Mouse (Mus musculus): ENCODE data around the gene Wdr66. TPM values are rescaled to one million over a fixed set of nuclear protein-coding genes. Genes with fewer than 3 reads are reported as not detected.

Gene Wdr66
- polyA plus RNA-seq, 1 experiment from 2014 or later: 0.40 TPM

- DNase-seq (ENCODE audit: low spot score) (no peak), ATAC-seq (replicated peaks; ENCODE audit: low FRiP score) (no peak)
- Histone ChIP-seq H3K36me3 (ENCODE audit: control insufficient read depth, insufficient read depth, low read length) (no peaks in the 10 kb centered on the region), H3K27ac (ENCODE audit: low read depth, low read length) (no peak overlapping the region), H3K27me3 (replicated peaks; ENCODE audit: control insufficient read depth, insufficient read depth, low read length) (no peaks in the 10 kb centered on the region), H3K9ac (ENCODE audit: low read depth, low read length) (no peak overlapping the region), H3K4me2 (no peak overlapping the region), H3K4me1 (replicated peaks; ENCODE audit: control insufficient read depth, insufficient read depth, low read length) (no peaks in the 10 kb centered on the region), H3K4me3 (ENCODE audit: low read depth, low read length) (no peak overlapping the region), H3K9me3 (ENCODE audit: control insufficient read depth, low read length) (no peaks in the 10 kb centered on the region)
- WGBS: 79% methylated on average over 8 of the region's 8 CpGs
Observed at GRCm38 (mm10) chr5:123327686-123328085, 75.8 kb downstream of the Wdr66 start.

DNA sequence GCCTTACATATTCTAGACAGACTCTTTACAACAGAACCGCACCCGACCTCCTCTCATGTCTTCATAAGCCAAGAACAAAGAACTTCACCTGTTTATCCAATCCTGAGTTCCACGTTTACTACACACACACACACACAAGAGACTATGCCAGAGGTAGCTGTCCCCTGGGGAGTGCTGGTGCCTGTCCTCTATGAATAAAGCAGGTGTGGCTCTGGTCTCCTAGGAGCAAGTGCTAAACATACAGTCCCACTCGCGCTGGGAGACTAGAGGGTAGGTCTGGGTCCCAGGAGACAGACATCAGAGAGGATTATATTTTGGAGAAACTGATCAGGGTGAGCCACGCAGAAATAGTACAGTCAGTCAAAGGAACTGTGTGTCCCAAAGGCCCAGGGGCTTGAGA lies 81.7 kb downstream of the Wdr66 start:
- Histone ChIP-seq H3K4me2 (no peak overlapping the region), H3K9me3 (ENCODE audit: control insufficient read depth, low read length) (no peaks in the 10 kb centered on the region)
- 87% methylated on average over 6 of the region's 6 CpGs for WGBS

DNA sequence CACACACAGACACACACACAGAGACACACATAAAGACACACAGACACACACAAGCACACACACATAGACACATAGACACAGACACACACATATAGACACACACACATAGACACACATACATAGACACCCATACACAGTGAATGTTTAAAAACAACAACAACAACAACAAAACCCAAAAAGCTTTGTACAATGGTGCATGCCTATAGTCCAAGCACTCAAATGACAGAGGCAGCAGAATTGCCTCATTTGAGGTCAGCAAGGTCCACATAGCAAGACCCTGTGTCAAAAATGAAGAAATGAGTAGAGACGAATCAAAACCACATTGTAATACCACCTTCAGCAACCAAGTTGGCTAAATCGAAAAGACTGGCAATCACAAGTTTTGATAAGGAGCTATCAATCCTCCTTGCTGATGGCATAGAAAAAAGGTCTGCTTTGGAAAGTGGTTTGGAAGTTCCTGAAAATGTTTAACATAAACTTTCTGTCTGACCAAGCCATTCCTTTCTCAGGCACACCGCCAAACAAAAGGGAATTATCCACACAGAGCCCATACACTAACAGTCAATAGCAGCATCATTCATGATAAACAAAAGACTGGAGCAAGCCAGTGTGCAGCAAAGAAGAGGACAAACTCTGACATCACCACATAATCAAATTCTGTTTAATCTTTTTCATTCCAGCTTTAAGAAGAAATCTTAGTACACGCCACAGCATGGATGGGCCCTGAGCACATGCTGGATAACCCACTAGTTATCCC lies 84.5 kb downstream of the Wdr66 start:
- H3K36me3 ChIP-seq (ENCODE audit: control insufficient read depth, insufficient read depth, low read length): no peaks in the 10 kb centered on the region
- no peaks in the 10 kb centered on the region for H3K9me3 ChIP-seq (ENCODE audit: control insufficient read depth, low read length)
- DNase-seq (ENCODE audit: low spot score) (no peak), ATAC-seq (replicated peaks; ENCODE audit: low FRiP score) (no peak)
- no peak overlapping the region for H3K27ac ChIP-seq (ENCODE audit: low read depth, low read length)
- H3K9ac ChIP-seq (ENCODE audit: low read depth, low read length): no peak overlapping the region
- H3K4me3 ChIP-seq (ENCODE audit: low read depth, low read length): no peak overlapping the region
- no peaks in the 10 kb centered on the region for H3K4me1 ChIP-seq (replicated peaks; ENCODE audit: control insufficient read depth, insufficient read depth, low read length)
- no peaks in the 10 kb centered on the region for H3K27me3 ChIP-seq (replicated peaks; ENCODE audit: control insufficient read depth, insufficient read depth, low read length)
- WGBS: 77% methylated on average over 4 of the region's 4 CpGs
- no peak overlapping the region for H3K4me2 ChIP-seq

More for the DNA sequence above, 81.7 kb downstream of the Wdr66 start:
- Histone ChIP-seq H3K36me3 (ENCODE audit: control insufficient read depth, insufficient read depth, low read length) (no peaks in the 10 kb centered on the region), H3K4me1 (replicated peaks; ENCODE audit: control insufficient read depth, insufficient read depth, low read length) (no peaks in the 10 kb centered on the region), H3K9ac (ENCODE audit: low read depth, low read length) (no peak overlapping the region), H3K27me3 (replicated peaks; ENCODE audit: control insufficient read depth, insufficient read depth, low read length) (no peaks in the 10 kb centered on the region), H3K4me3 (ENCODE audit: low read depth, low read length) (no peak overlapping the region), H3K27ac (ENCODE audit: low read depth, low read length) (no peak overlapping the region)
- DNase-seq (ENCODE audit: low spot score): no peak
- ATAC-seq (replicated peaks; ENCODE audit: low FRiP score): no peak

- no peaks in the 10 kb centered on the region for H3K9me3 ChIP-seq (ENCODE audit: control insufficient read depth, low read length)
- H3K4me1 ChIP-seq (replicated peaks; ENCODE audit: control insufficient read depth, insufficient read depth, low read length): peaks cover 3% of the 10 kb centered on the region
- 63% methylated on average over 3 of the region's 3 CpGs for WGBS
- no peaks in the 10 kb centered on the region for H3K36me3 ChIP-seq (ENCODE audit: control insufficient read depth, insufficient read depth, low read length)
- no peak overlapping the region for H3K9ac ChIP-seq (ENCODE audit: low read depth, low read length)
- no peak overlapping the region for H3K4me3 ChIP-seq (ENCODE audit: low read depth, low read length)
- no peak for ATAC-seq (replicated peaks; ENCODE audit: low FRiP score)
- no peak overlapping the region for H3K27ac ChIP-seq (ENCODE audit: low read depth, low read length)
- H3K27me3 ChIP-seq (replicated peaks; ENCODE audit: control insufficient read depth, insufficient read depth, low read length): no peaks in the 10 kb centered on the region
- DNase-seq (ENCODE audit: low spot score): no peak
- no peak overlapping the region for H3K4me2 ChIP-seq
Observed at GRCm38 (mm10) chr5:123338463-123338862, 86.6 kb downstream of the Wdr66 start.

GRCm38 (mm10) chr5:123343707-123344627 lies 92.1 kb downstream of the Wdr66 start, which contains the start of gene Bcl7a:
Bcl7a (plus strand) TSS chr5:123343834.
- peak within 1 kb of the TSS; percentile 97 for H3K4me2 ChIP-seq
- peak within 1 kb of the TSS; percentile 97 for H3K9ac ChIP-seq (ENCODE audit: low read depth, low read length)
- ATAC-seq (replicated peaks; ENCODE audit: low FRiP score) (peak; percentile 88), DNase-seq (ENCODE audit: low spot score) (peak; percentile 90)
- under 1% methylated on average over 68 of the region's 69 CpGs for WGBS
- H3K27me3 ChIP-seq (replicated peaks; ENCODE audit: control insufficient read depth, insufficient read depth, low read length): no peaks in the 10 kb centered on the region
- peak within 1 kb of the TSS; percentile 97 for H3K27ac ChIP-seq (ENCODE audit: low read depth, low read length)
- H3K4me3 ChIP-seq (ENCODE audit: low read depth, low read length): peak within 1 kb of the TSS; percentile 97
- peaks cover 18% of the 10 kb centered on the region for H3K4me1 ChIP-seq (replicated peaks; ENCODE audit: control insufficient read depth, insufficient read depth, low read length)
- no peaks in the 10 kb centered on the region for H3K9me3 ChIP-seq (ENCODE audit: control insufficient read depth, low read length)
- H3K36me3 ChIP-seq (ENCODE audit: control insufficient read depth, insufficient read depth, low read length): no peaks in the 10 kb centered on the region

DNA sequence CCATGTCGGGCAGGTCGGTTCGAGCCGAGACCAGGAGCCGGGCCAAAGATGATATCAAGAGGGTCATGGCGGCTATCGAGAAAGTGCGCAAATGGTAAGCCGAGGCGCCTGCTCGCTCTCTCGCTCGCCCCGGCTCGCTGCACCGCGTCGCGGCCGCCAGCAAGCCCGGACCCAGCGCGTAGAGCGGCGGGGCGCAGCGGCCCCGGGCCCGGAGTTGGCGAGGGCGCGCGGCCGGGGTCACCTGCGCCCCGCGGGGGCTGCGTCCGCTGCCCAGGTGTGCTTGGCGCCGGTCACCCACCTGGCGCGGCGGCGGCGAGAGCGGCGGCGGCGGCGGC lies 92.7 kb downstream of the Wdr66 start:
- H3K9me3 ChIP-seq (ENCODE audit: control insufficient read depth, low read length): no peaks in the 10 kb centered on the region
- DNase-seq (ENCODE audit: low spot score): no peak
- H3K4me1 ChIP-seq (replicated peaks; ENCODE audit: control insufficient read depth, insufficient read depth, low read length): peaks cover 18% of the 10 kb centered on the region
- no peaks in the 10 kb centered on the region for H3K27me3 ChIP-seq (replicated peaks; ENCODE audit: control insufficient read depth, insufficient read depth, low read length)
- peak overlapping the region; percentile 97 for H3K4me3 ChIP-seq (ENCODE audit: low read depth, low read length)
- H3K9ac ChIP-seq (ENCODE audit: low read depth, low read length): peak overlapping the region; percentile 97
- peak; percentile 18 for ATAC-seq (replicated peaks; ENCODE audit: low FRiP score)
- WGBS: under 1% methylated on average over 44 of the region's 51 CpGs
- H3K36me3 ChIP-seq (ENCODE audit: control insufficient read depth, insufficient read depth, low read length): no peaks in the 10 kb centered on the region
- H3K4me2 ChIP-seq: peak overlapping the region; percentile 97
- H3K27ac ChIP-seq (ENCODE audit: low read depth, low read length): peak overlapping the region; percentile 97

DNA sequence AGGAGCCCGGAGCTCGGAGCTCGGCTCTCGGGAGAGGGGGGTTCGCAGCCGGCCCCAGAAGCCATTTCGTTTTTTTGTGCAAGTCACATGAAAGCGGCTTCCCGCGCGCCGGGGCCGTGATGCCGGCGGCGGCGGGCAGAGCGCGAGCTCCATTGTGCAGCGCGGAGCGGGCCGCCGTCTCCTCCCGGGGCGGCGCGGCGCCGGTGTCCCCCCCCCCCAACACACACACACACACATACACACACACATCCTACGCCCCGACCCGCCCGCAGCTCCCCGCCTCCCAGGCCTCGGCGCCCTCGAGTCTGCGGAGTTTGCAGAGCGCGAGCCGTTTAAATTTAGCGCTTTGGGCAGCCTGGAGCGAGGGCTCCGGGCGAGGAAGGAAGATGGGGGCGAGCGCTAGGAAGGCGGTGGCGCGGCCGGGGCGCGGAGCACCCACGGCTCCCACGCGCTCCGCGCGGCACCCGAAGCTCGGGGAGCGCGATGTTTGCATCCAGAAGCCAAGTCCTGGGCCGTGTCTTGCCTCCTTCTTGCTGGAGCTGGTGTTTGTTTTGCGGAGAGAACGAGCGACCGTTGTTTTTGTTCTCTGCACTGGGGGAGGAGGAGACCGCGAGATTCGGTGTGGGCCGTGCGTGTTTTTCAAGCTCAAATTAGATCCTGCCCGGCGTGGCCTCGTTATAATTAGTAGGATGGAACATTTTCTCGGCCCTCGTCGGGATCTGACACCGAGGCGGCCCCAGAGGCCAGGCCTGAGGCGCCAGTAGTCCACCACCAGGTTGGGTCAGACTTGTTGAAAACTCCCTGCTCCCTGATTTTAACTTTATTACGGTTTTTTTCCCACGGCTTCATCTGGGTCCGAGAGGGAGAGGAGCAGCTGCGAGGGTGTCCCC lies 93.3 kb downstream of the Wdr66 start:
- Histone ChIP-seq H3K4me3 (ENCODE audit: low read depth, low read length) (peak overlapping the region; percentile 97), H3K4me1 (replicated peaks; ENCODE audit: control insufficient read depth, insufficient read depth, low read length) (peaks cover 19% of the 10 kb centered on the region), H3K9me3 (ENCODE audit: control insufficient read depth, low read length) (no peaks in the 10 kb centered on the region), H3K27me3 (replicated peaks; ENCODE audit: control insufficient read depth, insufficient read depth, low read length) (no peaks in the 10 kb centered on the region), H3K27ac (ENCODE audit: low read depth, low read length) (peak overlapping the region; percentile 97), H3K36me3 (ENCODE audit: control insufficient read depth, insufficient read depth, low read length) (no peaks in the 10 kb centered on the region), H3K4me2 (peak overlapping the region; percentile 97), H3K9ac (ENCODE audit: low read depth, low read length) (peak overlapping the region; percentile 97)
- WGBS: under 1% methylated on average over 79 of the region's 87 CpGs
- peak; percentile 77 for DNase-seq (ENCODE audit: low spot score)
- ATAC-seq (replicated peaks; ENCODE audit: low FRiP score): peak; percentile 40
